Mouse (Mus musculus): Measurements from ENCODE around the gene C1s1. TPM values are rescaled to one million over a fixed set of nuclear protein-coding genes. Genes with fewer than 3 reads are reported as not detected.
A peak's percentile ranks its signal among the peaks of the same experiment; 100 is the strongest.
"Not testable (repeated sequence)": the region's sequence is repeated elsewhere in the genome, so short reads cannot be mapped to it uniquely, and the experiment has no call there.

C1s1 gene
- total and polyA plus RNA-seq, 2 experiments from 2014 or later: 0.67 to 1.9 TPM

GRCm38 (mm10) chr6:124570026-124570425 lies 27.9 kb upstream of the C1s1 start, which contains the start of gene C1rb:
Gene C1rb (plus strand): TSS chr6:124570294.
- Histone ChIP-seq H3K4me1 (ENCODE audit: insufficient read depth) (no peaks in the 10 kb centered on the region), H3K4me3 (ENCODE audit: low read depth, low read length) (no peak within 1 kb of the TSS), H3K9me3 (ENCODE audit: low read length) (no peaks in the 10 kb centered on the region), H3K36me3 (ENCODE audit: insufficient read depth) (no peaks in the 10 kb centered on the region), H3K27ac (ENCODE audit: low read depth, low read length) (no peak within 1 kb of the TSS), H3K27me3 (ENCODE audit: insufficient read depth, low read length) (no peaks in the 10 kb centered on the region), H3K4me2 (ENCODE audit: low read depth) (no peak within 1 kb of the TSS), H3K9ac (no peak within 1 kb of the TSS)
- ATAC-seq (no peak), DNase-seq (peak; percentile 83)
- 3% methylated on average over 8 of the region's 8 CpGs for WGBS
- TF ChIP-seq CTCF (IDR thresholded peaks at IDR 0.05; ENCODE audit: low read depth): peak; percentile 89

DNA sequence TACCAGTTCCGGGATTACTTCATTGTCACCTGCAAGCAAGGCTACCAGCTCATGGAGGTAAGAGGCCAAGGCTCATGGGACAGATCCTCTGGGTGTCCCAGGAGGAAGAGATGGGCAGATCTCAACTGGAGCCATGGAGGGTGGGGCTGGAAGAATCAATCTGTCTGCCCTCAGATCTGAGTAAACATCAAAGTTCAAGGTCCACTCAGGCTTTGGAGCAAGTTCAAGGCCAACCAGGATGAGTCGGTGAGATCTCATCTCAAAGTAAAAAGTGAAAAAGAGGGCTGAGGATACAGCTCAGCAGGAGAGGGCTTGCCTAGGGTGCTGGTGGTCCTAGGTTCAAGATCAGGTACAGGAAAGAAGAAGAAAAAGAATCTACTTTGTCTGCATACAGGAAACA lies 19.5 kb upstream of the C1s1 start:
- not testable (repeated sequence) for H3K27ac ChIP-seq (ENCODE audit: low read depth, low read length); ATAC-seq
- 93% methylated on average over 2 of the region's 2 CpGs for WGBS

DNA sequence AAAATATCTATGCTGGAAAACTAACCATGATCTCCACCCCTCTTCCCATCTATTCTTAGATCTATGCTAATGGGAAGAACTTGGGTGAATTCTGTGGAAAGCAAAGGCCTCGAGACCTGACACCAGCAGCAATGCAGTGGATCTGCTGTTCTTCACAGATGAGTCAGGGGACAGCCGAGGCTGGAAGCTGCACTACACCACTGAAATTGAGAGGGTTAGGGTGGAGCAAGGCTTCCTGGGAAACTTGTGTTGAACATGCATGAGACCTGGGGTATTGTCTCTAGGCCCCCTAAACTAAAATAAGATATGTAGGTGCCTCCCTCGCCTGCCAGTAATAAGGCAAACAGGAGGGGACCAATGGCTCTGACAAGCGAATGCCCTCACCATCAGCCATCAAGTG lies 19.0 kb upstream of the C1s1 start:
- not testable (repeated sequence) for H3K4me1 ChIP-seq (ENCODE audit: insufficient read depth); H3K27ac ChIP-seq (ENCODE audit: low read depth, low read length); H3K4me2 ChIP-seq (ENCODE audit: low read depth); ATAC-seq; H3K9me3 ChIP-seq (ENCODE audit: low read length); H3K36me3 ChIP-seq (ENCODE audit: insufficient read depth); H3K27me3 ChIP-seq (ENCODE audit: insufficient read depth, low read length); H3K4me3 ChIP-seq (ENCODE audit: low read depth, low read length); H3K9ac ChIP-seq; DNase-seq
- WGBS: 88% methylated on average over 4 of the region's 4 CpGs

More for the DNA sequence above, 19.5 kb upstream of the C1s1 start:
- H3K4me2 ChIP-seq (ENCODE audit: low read depth); DNase-seq; H3K27me3 ChIP-seq (ENCODE audit: insufficient read depth, low read length); H3K4me1 ChIP-seq (ENCODE audit: insufficient read depth); H3K9ac ChIP-seq; H3K4me3 ChIP-seq (ENCODE audit: low read depth, low read length); H3K9me3 ChIP-seq (ENCODE audit: low read length); H3K36me3 ChIP-seq (ENCODE audit: insufficient read depth): not testable (repeated sequence)

DNA sequence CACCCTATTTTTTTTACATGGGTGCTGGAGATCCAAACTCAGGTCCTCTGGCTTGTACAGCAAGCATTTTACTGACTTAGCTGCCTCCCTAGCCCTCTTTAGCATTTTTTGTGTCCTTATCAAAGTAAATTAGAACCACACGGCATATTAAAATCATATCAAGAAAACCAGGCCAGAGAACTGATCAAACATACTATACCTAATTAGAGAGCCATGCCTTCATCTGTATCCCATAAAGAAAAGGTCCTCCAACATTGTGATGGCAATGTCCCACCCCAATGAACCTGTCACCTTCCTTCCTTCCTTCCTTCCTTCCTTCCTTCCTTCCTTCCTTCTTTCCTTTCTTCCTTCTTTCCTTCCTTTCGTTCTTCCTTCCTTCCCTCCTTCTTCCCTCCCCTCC lies 13.8 kb upstream of the C1s1 start:
- H3K27me3 ChIP-seq (ENCODE audit: insufficient read depth, low read length); DNase-seq; H3K4me3 ChIP-seq (ENCODE audit: low read depth, low read length); H3K9me3 ChIP-seq (ENCODE audit: low read length); H3K27ac ChIP-seq (ENCODE audit: low read depth, low read length); H3K4me1 ChIP-seq (ENCODE audit: insufficient read depth); H3K4me2 ChIP-seq (ENCODE audit: low read depth); H3K36me3 ChIP-seq (ENCODE audit: insufficient read depth); ATAC-seq; H3K9ac ChIP-seq: not testable (repeated sequence)
- 79% methylated on average over 2 of the region's 2 CpGs for WGBS

DNA sequence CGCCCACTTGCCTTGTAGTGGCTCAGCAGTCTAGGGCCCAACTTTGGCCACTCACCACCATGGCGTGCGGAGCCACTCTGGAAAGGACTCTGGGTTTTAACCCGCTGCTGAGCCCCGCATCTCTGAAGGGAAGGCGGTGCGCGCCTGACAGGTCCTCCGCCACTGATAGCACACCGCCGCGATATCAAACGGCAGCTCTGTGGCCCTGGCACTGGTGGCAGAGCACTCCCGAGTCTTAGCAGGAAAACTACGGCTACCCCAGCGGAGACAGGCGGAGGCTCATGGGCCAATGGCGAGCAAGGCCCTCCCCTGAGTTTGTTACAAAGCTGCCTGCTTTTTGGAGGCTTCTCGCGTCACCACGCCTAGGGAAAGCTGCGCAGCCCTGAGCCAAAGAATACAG lies 10.6 kb upstream of the C1s1 start:
- 71% methylated on average over 22 of the region's 22 CpGs for WGBS
- peaks cover 6% of the 10 kb centered on the region; the same call in 1 of the 2 replicates for H3K9me3 ChIP-seq (ENCODE audit: low read length)

DNA sequence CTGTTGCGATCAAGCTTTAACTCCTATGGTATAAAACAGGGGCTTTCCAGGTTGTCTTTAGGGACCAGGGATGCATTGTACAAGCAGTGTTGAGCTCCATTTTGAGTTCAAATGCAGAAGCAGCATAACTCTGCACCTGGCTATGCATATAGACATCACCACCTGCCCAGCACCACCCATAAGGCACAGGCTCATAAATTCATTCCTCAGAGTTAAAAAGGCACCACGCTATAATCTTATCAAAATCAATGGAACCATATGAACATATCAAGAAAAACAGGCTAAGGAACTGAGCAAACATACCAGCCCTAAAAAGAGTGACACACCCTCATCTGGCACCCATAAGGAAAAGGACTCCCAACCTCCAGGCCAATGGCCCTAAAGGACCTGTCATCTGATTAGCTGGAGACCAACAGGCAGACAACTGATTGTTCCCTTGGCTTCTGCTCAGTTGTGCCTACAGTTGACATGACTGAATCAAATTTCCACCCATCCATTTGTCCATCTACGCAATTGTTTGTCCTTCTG lies 6.9 kb upstream of the C1s1 start:
- Histone ChIP-seq H3K36me3 (ENCODE audit: insufficient read depth) (no peaks in the 10 kb centered on the region), H3K4me3 (ENCODE audit: low read depth, low read length) (no peak overlapping the region), H3K9me3 (ENCODE audit: low read length) (peaks cover 6% of the 10 kb centered on the region; the same call in 1 of the 2 replicates), H3K9ac (no peak overlapping the region), H3K4me1 (ENCODE audit: insufficient read depth) (no peaks in the 10 kb centered on the region), H3K27ac (ENCODE audit: low read depth, low read length) (no peak overlapping the region), H3K4me2 (ENCODE audit: low read depth) (no peak overlapping the region), H3K27me3 (ENCODE audit: insufficient read depth, low read length) (no peaks in the 10 kb centered on the region)
- TF ChIP-seq CTCF (IDR thresholded peaks at IDR 0.05; ENCODE audit: low read depth): no peak
- no peak for DNase-seq
- WGBS: 90% methylated on average over 3 of the region's 3 CpGs
- ATAC-seq: no peak

More for the DNA sequence above, 10.6 kb upstream of the C1s1 start:
- DNase-seq (no peak), ATAC-seq (no peak)
- no peaks in the 10 kb centered on the region for H3K36me3 ChIP-seq (ENCODE audit: insufficient read depth)
- no peaks in the 10 kb centered on the region for H3K27me3 ChIP-seq (ENCODE audit: insufficient read depth, low read length)
- H3K27ac ChIP-seq (ENCODE audit: low read depth, low read length): no peak overlapping the region
- H3K4me1 ChIP-seq (ENCODE audit: insufficient read depth): no peaks in the 10 kb centered on the region
- H3K4me3 ChIP-seq (ENCODE audit: low read depth, low read length): no peak overlapping the region
- no peak for TF ChIP-seq CTCF (IDR thresholded peaks at IDR 0.05; ENCODE audit: low read depth)
- no peak overlapping the region for H3K9ac ChIP-seq
- no peak overlapping the region for H3K4me2 ChIP-seq (ENCODE audit: low read depth)

- not testable (repeated sequence) for H3K9me3 ChIP-seq (ENCODE audit: low read length); ATAC-seq; H3K9ac ChIP-seq; H3K27ac ChIP-seq (ENCODE audit: low read depth, low read length); H3K4me2 ChIP-seq (ENCODE audit: low read depth); DNase-seq; H3K4me3 ChIP-seq (ENCODE audit: low read depth, low read length); H3K4me1 ChIP-seq (ENCODE audit: insufficient read depth); H3K36me3 ChIP-seq (ENCODE audit: insufficient read depth); H3K27me3 ChIP-seq (ENCODE audit: insufficient read depth, low read length)
- 92% methylated on average over 2 of the region's 3 CpGs for WGBS
Measured at GRCm38 (mm10) chr6:124547979-124548378, 5.8 kb upstream of the C1s1 start.

- no peaks in the 10 kb centered on the region for H3K36me3 ChIP-seq (ENCODE audit: insufficient read depth)
- no peak overlapping the region for H3K9ac ChIP-seq
- H3K27me3 ChIP-seq (ENCODE audit: insufficient read depth, low read length): no peaks in the 10 kb centered on the region
- H3K9me3 ChIP-seq (ENCODE audit: low read length): no peaks in the 10 kb centered on the region
- no peak for TF ChIP-seq CTCF (IDR thresholded peaks at IDR 0.05; ENCODE audit: low read depth)
- no peak overlapping the region for H3K4me3 ChIP-seq (ENCODE audit: low read depth, low read length)
- DNase-seq: no peak
- H3K4me1 ChIP-seq (ENCODE audit: insufficient read depth): no peaks in the 10 kb centered on the region
- no peak for ATAC-seq
- H3K27ac ChIP-seq (ENCODE audit: low read depth, low read length): no peak overlapping the region
- H3K4me2 ChIP-seq (ENCODE audit: low read depth): no peak overlapping the region
- WGBS: 85% methylated on average over 2 of the region's 2 CpGs
Measured at GRCm38 (mm10) chr6:124545425-124545824, 3.3 kb upstream of the C1s1 start.
